Mouse (Mus musculus): ENCODE measurements around the gene Pemt.

The Pemt gene

GRCm38 (mm10) chr11:60004716-60005115 is 41.6 kb downstream of the Pemt start:
- intact Hi-C loops (cut with DNase I): no loop called here

- intact Hi-C loops (cut with DNase I): no loop called here
Measured at GRCm38 (mm10) chr11:60003811-60004210, 42.5 kb downstream of the Pemt start.

- intact Hi-C loops (cut with DNase I): no loop called here
Measured at GRCm38 (mm10) chr11:60001231-60001980, 44.9 kb downstream of the Pemt start.

GRCm38 (mm10) chr11:59994318-59994717 is 52.0 kb downstream of the Pemt start:
- intact Hi-C loops (cut with DNase I): no loop called here

GRCm38 (mm10) chr11:59991365-59991764 is 54.9 kb downstream of the Pemt start:
- intact Hi-C loops (cut with DNase I): no loop called here

GRCm38 (mm10) chr11:59989406-59989805 is 56.9 kb downstream of the Pemt start:
- intact Hi-C loops (cut with DNase I): no loop called here

- intact Hi-C loops (cut with DNase I): no loop called here
Measured at GRCm38 (mm10) chr11:59977831-59978230, 68.5 kb downstream of the Pemt start.

GRCm38 (mm10) chr11:59975241-59975640 is 71.0 kb downstream of the Pemt start:
- intact Hi-C loops (cut with DNase I): no loop called here

- intact Hi-C loops (cut with DNase I): no loop called here
Measured at GRCm38 (mm10) chr11:59973389-59973788, 72.9 kb downstream of the Pemt start.

GRCm38 (mm10) chr11:59971691-59972090 is 74.6 kb downstream of the Pemt start:
- intact Hi-C loops (cut with DNase I): no loop called here

- intact Hi-C loops (cut with DNase I): no loop called here
Measured at GRCm38 (mm10) chr11:59970780-59971179, 75.5 kb downstream of the Pemt start.

GRCm38 (mm10) chr11:59967765-59968164 is 78.5 kb downstream of the Pemt start:
- intact Hi-C loops (cut with DNase I): loop anchor here (5.0 kb wide), 2 partner anchors 85 to 110 kb away; no protein-coding TSS in a partner anchor

GRCm38 (mm10) chr11:59966102-59966483 is 80.2 kb downstream of the Pemt start:
- intact Hi-C loops (cut with DNase I): loop anchor here (5.0 kb wide), 2 partner anchors 84 to 111 kb away; no protein-coding TSS in a partner anchor

GRCm38 (mm10) chr11:59965227-59966101 is 80.8 kb downstream of the Pemt start:
- intact Hi-C loops (cut with DNase I): loop anchor here (2.0 to 5.0 kb wide), 3 partner anchors 61 to 112 kb away; no protein-coding TSS in a partner anchor

- intact Hi-C loops (cut with DNase I): loop anchor here (2.0 to 5.0 kb wide), 3 partner anchors 62 to 112 kb away; no protein-coding TSS in a partner anchor
Measured at GRCm38 (mm10) chr11:59964818-59965217, 81.5 kb downstream of the Pemt start, which contains the start of gene Rasd1. TSS of gene Rasd1 (minus strand) at chr11:59964944.

- intact Hi-C loops (cut with DNase I): loop anchor here (2.0 kb wide), 1 partner anchor 63 kb away; no protein-coding TSS in a partner anchor
Measured at GRCm38 (mm10) chr11:59964163-59964758, 82.0 kb downstream of the Pemt start.

GRCm38 (mm10) chr11:59963364-59964162 is 82.7 kb downstream of the Pemt start:
- intact Hi-C loops (cut with DNase I): loop anchor here (2.0 kb wide), 1 partner anchor 63 kb away; no protein-coding TSS in a partner anchor

- intact Hi-C loops (cut with DNase I): no loop called here
Measured at GRCm38 (mm10) chr11:59962590-59962989, 83.7 kb downstream of the Pemt start.

GRCm38 (mm10) chr11:59961338-59961875 is 84.9 kb downstream of the Pemt start:
- intact Hi-C loops (cut with DNase I): no loop called here
